Mouse (Mus musculus) liver, embryonic 13.5 days (tissue): ENCODE results near the gene Hspe1. TPM values are rescaled to one million over a fixed set of nuclear protein-coding genes. Genes with fewer than 3 reads are reported as not detected.
"Not testable (repeated sequence)": the region's sequence is repeated elsewhere in the genome, so short reads cannot be mapped to it uniquely, and the experiment has no call there.

Experiments
- ATAC-seq: fragments of 200-750 bp; cut with Nextera tagmentation; 2 replicates; pipeline ENCODE4 v1.8.0; 2017; ENCODE audit warnings: low read depth, mild to moderate bottlenecking, moderate number of reproducible peaks, moderate library complexity
- DNase-seq: peaks from one replicate; pipeline ENCODE4 v3.0.0; 2022
- H3K27ac ChIP-seq: fragments of 300-500 bp; sonication (generic); 2 replicates; pipeline ENCODE4 v1.5.1; 2015; ENCODE audit warnings: moderate library complexity, mild to moderate bottlenecking, inconsistent platforms
- H3K27me3 ChIP-seq: fragments of 300-500 bp; sonication (generic); 2 replicates; pipeline ENCODE4 v1.6.1; 2015; ENCODE audit warnings: mild to moderate bottlenecking, inconsistent platforms
- H3K36me3 ChIP-seq: fragments of 300-500 bp; sonication (generic); 2 replicates; pipeline ENCODE4 v1.6.1; 2015; ENCODE audit warnings: mild to moderate bottlenecking, inconsistent platforms
- H3K4me1 ChIP-seq: fragments of 300-500 bp; sonication (generic); replicated peaks from 2 replicates; pipeline ENCODE4 v1.6.1; 2015; ENCODE audit warnings: inconsistent platforms
- H3K4me2 ChIP-seq: fragments of 300-500 bp; sonication (generic); 2 replicates; pipeline ENCODE4 v1.6.1; 2015; ENCODE audit warnings: inconsistent platforms, mild to moderate bottlenecking, moderate library complexity
- H3K4me3 ChIP-seq: fragments of 300-500 bp; sonication (generic); replicated peaks from 2 replicates; pipeline ENCODE4 v1.5.1; 2015; ENCODE audit warnings: mild to moderate bottlenecking, inconsistent platforms
- H3K9ac ChIP-seq: fragments of 300-500 bp; sonication (generic); 2 replicates; pipeline ENCODE4 v1.6.1; 2015; ENCODE audit warnings: mild to moderate bottlenecking, inconsistent platforms
- H3K9me3 ChIP-seq: fragments of 300-500 bp; sonication (generic); replicated peaks from 2 replicates; pipeline ENCODE4 v1.6.1; 2016; ENCODE audit warnings: inconsistent platforms
- WGBS: fragments of 180-500 bp; shearing (Covaris S2); methylation state at CpG from one replicate; pipeline ENCODE4 v1.1.7; 2015; ENCODE audit not compliant: insufficient replicate concordance; 5-methylcytosine and 5-hydroxymethylcytosine counted together
- polyA plus RNA-seq: library from polyadenylated mRNA; unstranded; fragments of >200 nt; fragmentation: Nextera tagmentation; extraction: Ambion mirVana; gene quantifications from 2 replicates; pipeline ENCODE4 v1.2.1, GENCODE M21; 2015

Gene Hspe1
- polyA plus RNA-seq, 1 experiment from 2014 or later = 600 TPM

GRCm38 (mm10) chr1:55109066-55109766 lies 21.3 kb downstream of the Hspe1 start:
- Histone ChIP-seq H3K4me3 (no peak overlapping the region), H3K9ac (no peak overlapping the region), H3K36me3 (no peaks in the 10 kb centered on the region), H3K4me1 (peaks cover 19% of the 10 kb centered on the region), H3K9me3 (no peaks in the 10 kb centered on the region), H3K27me3 (no peaks in the 10 kb centered on the region), H3K27ac (no peak overlapping the region), H3K4me2 (no peak overlapping the region)
- ATAC-seq = no peak
- no peak for DNase-seq
- 76% methylated on average over 4 of the region's 4 CpGs for WGBS

GRCm38 (mm10) chr1:55123046-55123445 lies 35.1 kb downstream of the Hspe1 start:
- ATAC-seq = no peak
- H3K4me2 ChIP-seq = no peak overlapping the region

DNA sequence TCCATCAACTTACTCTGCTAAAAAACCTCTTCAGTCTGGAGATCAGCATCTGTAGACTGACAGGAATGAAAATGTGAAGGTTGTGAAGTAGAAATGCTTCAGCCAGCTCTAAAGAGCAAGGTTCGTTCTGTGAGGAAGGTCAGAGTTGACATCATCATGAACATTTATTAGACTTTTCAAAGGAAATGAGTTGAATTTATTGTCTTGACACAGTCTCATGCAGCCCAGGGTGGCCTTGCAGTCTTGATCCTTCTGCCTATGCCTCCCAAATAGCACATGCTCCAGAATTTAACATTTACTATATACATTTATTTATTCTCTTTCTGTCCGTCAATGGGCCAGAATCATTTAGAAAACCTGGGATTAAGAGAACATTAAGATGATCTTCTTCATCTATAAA lies 35.6 kb downstream of the Hspe1 start:
- no peak overlapping the region for H3K4me3 ChIP-seq
- H3K9me3 ChIP-seq = no peaks in the 10 kb centered on the region
- no peaks in the 10 kb centered on the region for H3K27me3 ChIP-seq
- DNase-seq (no peak), ATAC-seq (no peak)
- WGBS = 80% methylated on average over 2 of the region's 2 CpGs
- H3K9ac ChIP-seq = no peak overlapping the region
- no peaks in the 10 kb centered on the region for H3K36me3 ChIP-seq
- no peaks in the 10 kb centered on the region for H3K4me1 ChIP-seq
- H3K27ac ChIP-seq = no peak overlapping the region
- H3K4me2 ChIP-seq = no peak overlapping the region

More at GRCm38 (mm10) chr1:55123046-55123445, 35.1 kb downstream of the Hspe1 start:
- H3K36me3 ChIP-seq = no peaks in the 10 kb centered on the region
- no peak overlapping the region for H3K27ac ChIP-seq
- no peaks in the 10 kb centered on the region for H3K4me1 ChIP-seq
- no peak overlapping the region for H3K4me3 ChIP-seq
- WGBS = 66% methylated on average over 5 of the region's 5 CpGs
- H3K9ac ChIP-seq = no peak overlapping the region
- no peak for DNase-seq
- no peaks in the 10 kb centered on the region for H3K9me3 ChIP-seq
- no peaks in the 10 kb centered on the region for H3K27me3 ChIP-seq

DNA sequence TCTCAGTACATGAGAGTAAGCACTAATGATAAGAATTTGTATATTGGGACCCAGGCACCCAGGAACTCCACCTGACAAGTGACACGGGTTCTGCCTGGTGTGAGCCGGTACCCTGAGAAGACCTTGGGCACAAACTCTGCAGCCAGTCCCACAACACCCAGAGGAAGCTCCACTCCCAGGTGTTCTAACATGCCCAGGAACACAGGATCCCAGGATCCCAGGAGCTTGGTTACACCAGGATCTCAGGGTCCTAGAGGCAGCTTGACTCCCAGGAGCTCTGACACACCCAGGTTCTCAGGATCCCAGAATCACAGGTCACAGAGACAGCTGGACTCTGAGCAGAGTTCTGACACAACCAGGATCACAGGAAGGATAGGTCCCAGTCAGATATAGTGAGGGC lies 36.2 kb downstream of the Hspe1 start:
- not testable (repeated sequence) for H3K27me3 ChIP-seq, ATAC-seq, H3K4me1 ChIP-seq, H3K9ac ChIP-seq, H3K9me3 ChIP-seq, DNase-seq, H3K4me3 ChIP-seq, H3K36me3 ChIP-seq, H3K4me2 ChIP-seq, H3K27ac ChIP-seq
- WGBS = 73% methylated on average over 2 of the region's 2 CpGs

- Histone ChIP-seq H3K27me3 (no peaks in the 10 kb centered on the region), H3K4me1 (peaks cover 39% of the 10 kb centered on the region), H3K27ac (peak overlapping the region; percentile 83), H3K4me3 (no peak overlapping the region), H3K9me3 (no peaks in the 10 kb centered on the region), H3K36me3 (no peaks in the 10 kb centered on the region), H3K4me2 (peak overlapping the region; percentile 70), H3K9ac (no peak overlapping the region)
- ATAC-seq (no peak), DNase-seq (no peak)
- WGBS = 64% methylated on average over 5 of the region's 5 CpGs
Measured at GRCm38 (mm10) chr1:55129716-55130115, 41.8 kb downstream of the Hspe1 start.

DNA sequence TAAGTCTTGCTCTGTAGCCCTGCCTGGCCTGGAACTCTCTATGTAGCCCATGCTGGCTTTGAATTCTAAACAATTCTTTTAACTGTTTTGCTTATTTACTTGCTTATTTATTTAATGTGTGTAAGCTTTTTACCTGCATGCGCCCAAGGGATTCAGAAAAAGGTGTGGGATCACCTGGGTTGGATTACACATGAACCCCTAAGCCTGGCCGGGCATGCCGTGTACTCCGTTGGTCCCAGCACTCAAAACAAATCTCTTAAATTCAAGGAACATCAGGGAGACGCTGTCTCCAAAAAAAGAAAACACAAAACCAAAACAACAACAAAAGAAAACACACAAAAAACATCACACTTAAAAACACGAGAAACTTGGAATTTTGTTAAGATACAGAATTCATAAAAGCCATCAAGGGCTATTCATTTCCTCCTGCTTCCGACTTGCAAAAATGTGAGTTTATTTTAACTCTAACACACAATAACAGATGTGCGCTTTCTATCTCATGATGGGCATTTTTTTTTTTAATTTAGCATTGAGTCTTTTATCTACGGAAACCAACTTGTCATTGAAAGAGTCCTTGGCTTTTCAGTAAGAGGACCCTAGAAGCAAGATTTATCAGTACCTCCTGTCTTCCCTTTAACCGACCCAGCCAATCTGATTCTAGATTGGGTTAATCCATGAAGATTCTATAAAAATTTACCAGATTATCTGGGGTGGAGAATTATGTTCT lies 42.4 kb downstream of the Hspe1 start:
- no peak for ATAC-seq
- H3K9ac ChIP-seq = peak overlapping the region; percentile 99
- DNase-seq = no peak
- H3K9me3 ChIP-seq = no peaks in the 10 kb centered on the region
- H3K27me3 ChIP-seq = no peaks in the 10 kb centered on the region
- peak overlapping the region; percentile 100 for H3K4me3 ChIP-seq
- H3K4me2 ChIP-seq = peak overlapping the region; percentile 70
- peaks cover 39% of the 10 kb centered on the region for H3K4me1 ChIP-seq
- H3K27ac ChIP-seq = peak overlapping the region; percentile 83; the same call in 1 of the 2 replicates
- H3K36me3 ChIP-seq = peaks cover 3% of the 10 kb centered on the region
- WGBS = 50% methylated on average over 10 of the region's 10 CpGs

GRCm38 (mm10) chr1:55130943-55131401 lies 43.0 kb downstream of the Hspe1 start, which contains the start of gene Mob4:
TSS of gene Mob4 (plus strand) at chr1:55131231.
- peak within 1 kb of the TSS; percentile 82 for H3K4me2 ChIP-seq
- peaks cover 39% of the 10 kb centered on the region for H3K4me1 ChIP-seq
- whole genome bisulfite sequencing = under 1% methylated on average over 42 of the region's 42 CpGs
- H3K9ac ChIP-seq = peak within 1 kb of the TSS; percentile 99
- H3K27me3 ChIP-seq = no peaks in the 10 kb centered on the region
- H3K4me3 ChIP-seq = peak within 1 kb of the TSS; percentile 100
- H3K36me3 ChIP-seq = peaks cover 9% of the 10 kb centered on the region
- ATAC-seq (peak; percentile 95), DNase-seq (peak; percentile 84)
- peak within 1 kb of the TSS; percentile 96 for H3K27ac ChIP-seq
- H3K9me3 ChIP-seq = no peaks in the 10 kb centered on the region

DNA sequence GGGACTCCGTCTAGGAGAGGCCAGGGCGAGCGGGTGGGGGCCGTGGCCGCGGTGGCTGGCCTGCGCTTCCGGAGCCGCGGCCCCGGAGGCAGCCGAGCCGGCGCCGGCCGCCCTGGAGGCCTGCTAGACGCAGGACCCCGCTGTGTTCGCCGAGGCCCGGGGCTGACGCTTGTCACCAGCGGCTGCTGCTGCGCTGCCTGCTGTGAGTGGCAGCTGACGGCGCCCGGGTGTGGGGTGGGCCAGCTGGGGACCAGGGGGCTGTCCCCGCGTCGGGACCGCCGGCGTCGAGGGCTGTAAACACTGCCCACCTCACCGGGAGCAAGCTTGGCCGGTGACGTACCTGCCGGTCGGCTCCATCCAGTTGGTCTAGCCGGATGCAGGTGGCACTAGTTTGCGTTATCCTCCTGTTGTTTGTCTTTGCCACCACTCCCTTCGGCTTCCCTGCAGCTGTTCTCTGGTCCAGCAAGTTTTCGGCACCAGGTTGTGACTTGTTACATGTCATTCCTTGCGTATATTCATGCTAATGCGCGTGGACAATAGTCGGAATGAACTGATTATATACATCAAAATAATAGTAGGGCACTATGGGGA lies 43.6 kb downstream of the Hspe1 start:
- H3K36me3 ChIP-seq = peaks cover 9% of the 10 kb centered on the region
- ATAC-seq = peak; percentile 77
- H3K9me3 ChIP-seq = no peaks in the 10 kb centered on the region
- DNase-seq = no peak
- no peaks in the 10 kb centered on the region for H3K27me3 ChIP-seq
- H3K9ac ChIP-seq = peak overlapping the region; percentile 99
- WGBS = 1% methylated on average over 32 of the region's 47 CpGs
- H3K4me1 ChIP-seq = peaks cover 39% of the 10 kb centered on the region
- peak overlapping the region; percentile 96 for H3K27ac ChIP-seq
- peak overlapping the region; percentile 82 for H3K4me2 ChIP-seq
- peak overlapping the region; percentile 100 for H3K4me3 ChIP-seq

DNA sequence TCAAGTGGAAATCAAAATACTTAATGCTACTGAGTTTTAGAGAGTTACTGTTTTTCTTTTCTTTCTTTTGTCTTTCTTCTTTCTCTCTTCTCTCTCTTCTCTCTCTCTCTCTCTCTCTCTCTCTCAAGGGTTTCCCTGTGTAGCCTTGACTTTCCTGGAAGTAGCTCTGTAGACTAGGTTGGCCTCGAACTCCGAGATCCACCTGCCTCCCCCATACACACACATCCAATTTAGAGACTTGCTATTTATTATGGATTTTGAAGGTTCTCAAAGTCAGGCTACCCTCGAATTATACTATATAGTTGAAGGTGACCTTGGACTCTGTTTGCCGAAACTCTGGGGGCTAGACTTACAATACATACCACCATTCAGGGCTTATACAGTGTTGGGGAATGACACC lies 44.4 kb downstream of the Hspe1 start:
- H3K27me3 ChIP-seq = no peaks in the 10 kb centered on the region
- ATAC-seq = no peak
- WGBS = 39% methylated on average over 4 of the region's 4 CpGs
- H3K9me3 ChIP-seq = no peaks in the 10 kb centered on the region
- peaks cover 39% of the 10 kb centered on the region for H3K4me1 ChIP-seq
- no peak for DNase-seq
- H3K4me3 ChIP-seq = peak overlapping the region; percentile 100
- H3K27ac ChIP-seq = peak overlapping the region; percentile 96
- peak overlapping the region; percentile 82 for H3K4me2 ChIP-seq
- peak overlapping the region; percentile 99 for H3K9ac ChIP-seq
- peaks cover 9% of the 10 kb centered on the region for H3K36me3 ChIP-seq

DNA sequence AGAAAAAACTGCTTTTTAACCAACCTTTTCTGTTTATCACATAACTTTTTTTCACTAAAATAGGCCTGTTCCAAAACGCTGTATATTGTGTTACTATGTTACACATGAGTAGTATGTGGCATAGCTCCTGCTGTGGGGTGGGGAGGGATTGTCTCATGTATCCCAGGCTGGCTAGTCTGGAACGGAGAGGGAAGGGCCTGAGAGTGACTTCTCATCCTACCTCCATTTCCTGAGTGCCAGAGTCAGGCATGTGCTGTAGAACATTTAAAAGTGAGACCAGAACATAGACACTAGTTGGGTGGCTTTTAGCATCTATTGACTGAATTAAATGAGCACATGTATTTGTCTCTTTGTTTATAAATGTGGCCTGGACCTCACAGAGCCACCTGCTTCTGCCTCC lies 45.2 kb downstream of the Hspe1 start:
- Histone ChIP-seq H3K9me3 (no peaks in the 10 kb centered on the region), H3K27ac (no peak overlapping the region), H3K4me2 (peak overlapping the region; percentile 26; the same call in 1 of the 2 replicates), H3K4me3 (no peak overlapping the region), H3K27me3 (no peaks in the 10 kb centered on the region), H3K4me1 (peaks cover 42% of the 10 kb centered on the region), H3K36me3 (peaks cover 12% of the 10 kb centered on the region), H3K9ac (peak overlapping the region; percentile 26; the same call in 1 of the 2 replicates)
- DNase-seq = no peak
- 70% methylated on average over 2 of the region's 2 CpGs for WGBS
- no peak for ATAC-seq

DNA sequence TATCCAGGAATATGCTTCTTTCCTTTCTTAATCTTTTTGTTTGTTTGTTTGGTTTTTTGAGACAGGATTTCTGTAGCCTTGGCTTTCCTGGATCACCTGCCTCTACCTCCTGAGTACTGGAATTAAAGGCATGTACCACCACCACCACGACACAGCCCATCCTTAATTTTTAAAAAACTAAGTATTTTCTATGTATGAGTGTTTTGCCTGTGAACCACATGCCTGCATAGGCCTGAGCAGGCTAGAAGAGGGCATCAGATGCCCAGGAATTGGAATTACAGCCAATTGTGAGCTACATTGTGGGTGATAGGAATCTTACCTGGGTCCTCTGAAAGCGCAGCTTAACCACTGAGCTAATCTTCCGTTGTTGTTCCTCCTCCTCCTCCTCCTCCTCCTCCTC lies 46.4 kb downstream of the Hspe1 start:
- ATAC-seq = no peak
- H3K4me3 ChIP-seq = no peak overlapping the region
- H3K9me3 ChIP-seq = no peaks in the 10 kb centered on the region
- H3K36me3 ChIP-seq = peaks cover 18% of the 10 kb centered on the region
- H3K4me1 ChIP-seq = peaks cover 40% of the 10 kb centered on the region
- no peak overlapping the region for H3K4me2 ChIP-seq
- no peaks in the 10 kb centered on the region for H3K27me3 ChIP-seq
- H3K9ac ChIP-seq = no peak overlapping the region
- H3K27ac ChIP-seq = no peak overlapping the region
- no peak for DNase-seq
- WGBS = 91% methylated on average over 3 of the region's 3 CpGs
